Comparison of ENCODE assay signal across 18 mouse cellular contexts in genomic region chr10:108765564-108765963, GRCm38 (mm10).
DNase-seq lines count a peak whose midpoint lies in the region; ATAC-seq and TF ChIP-seq lines count a peak whose summit lies in the region.
"Had no signal": no experiment of that assay in that cellular context is flagged by ENCODE, and none has a peak within 500 bp of the region (broad histone marks: within the 10 kb centered on the region; RNA-seq: fewer than 3 reads in every experiment).

No protein-coding gene starts in this region.

- TF ChIP-seq POLR2A in cerebellum, adult 2 months (IDR thresholded peaks at IDR 0.05; ENCODE audit: borderline replicate concordance, insufficient read depth, low read length), result no peak

- peak; percentile 7 for DNase-seq in embryonic facial prominence, embryonic 14.5 days (ENCODE audit: low spot score)
- no peak for DNase-seq in embryonic facial prominence, embryonic 10.5 days (ENCODE audit: low spot score)
- DNase-seq in left cerebral cortex, postnatal 4 days, result peak; percentile 67
- DNase-seq in left cerebral cortex, adult 11 months (ENCODE audit: low spot score), result no peak
- DNase-seq in cerebellum, adult 2 months, result peak; percentile 66 to 80
- DNase-seq in retina, embryonic 14.5 days (ENCODE audit: low spot score), result peak; percentile 40
- no peak for DNase-seq in embryo, embryonic 10.5 days (ENCODE audit: low spot score)
- DNase-seq in thymus, postnatal 10 days (ENCODE audit: low spot score in 2 of 2), result no peak
- DNase-seq: gastrocnemius, postnatal 10 days; heart, adult 2 months; thymus, adult 2 months had no signal

- ATAC-seq in embryonic facial prominence, embryonic 14.5 days (ENCODE audit: low read depth), result no peak
- ATAC-seq: CD4-positive, CD25-positive, alpha-beta regulatory T cell, adult 4 months; intestine, embryonic 16.5 days had no signal

- no peaks in the 10 kb centered on the region for H3K4me1 ChIP-seq in embryonic facial prominence, embryonic 14.5 days (ENCODE audit: control insufficient read depth, insufficient read depth, low read length)
- H3K4me1 ChIP-seq in embryonic facial prominence, embryonic 10.5 days, result peaks cover 2% of the 10 kb centered on the region; the same call in 1 of the 2 replicates
- peaks cover 11% of the 10 kb centered on the region for H3K4me1 ChIP-seq in cerebellum, adult 2 months (ENCODE audit: control insufficient read depth, insufficient read depth, low read length)
- H3K4me1 ChIP-seq: embryonic facial prominence, embryonic 12.5 days; heart, embryonic 15.5 days; limb, embryonic 12.5 days; liver, embryonic 15.5 days had no signal

- no peak overlapping the region for H3K4me3 ChIP-seq in embryonic facial prominence, embryonic 14.5 days (ENCODE audit: low read depth, low read length)
- no peak overlapping the region for H3K4me3 ChIP-seq in embryonic facial prominence, embryonic 10.5 days
- H3K4me3 ChIP-seq in cerebellum, adult 2 months (replicated peaks; ENCODE audit: insufficient read depth, low read depth, low read length), result no peak overlapping the region
- H3K4me3 ChIP-seq: embryonic facial prominence, embryonic 12.5 days; heart, adult 2 months; heart, embryonic 15.5 days; limb, embryonic 12.5 days; liver, embryonic 15.5 days had no signal

- no peaks in the 10 kb centered on the region for H3K9me3 ChIP-seq in embryonic facial prominence, embryonic 14.5 days (ENCODE audit: control insufficient read depth, low read length)
- no peaks in the 10 kb centered on the region for H3K9me3 ChIP-seq in embryonic facial prominence, embryonic 10.5 days
- H3K9me3 ChIP-seq: embryonic facial prominence, embryonic 12.5 days; G1E; heart, embryonic 15.5 days; limb, embryonic 12.5 days; liver, embryonic 15.5 days had no signal

- no peak for TF ChIP-seq CTCF in cerebellum, adult 2 months (IDR thresholded peaks at IDR 0.05; ENCODE audit: borderline replicate concordance, insufficient read depth, low read depth, low read length)

- H3K27me3 ChIP-seq in embryonic facial prominence, embryonic 14.5 days (replicated peaks; ENCODE audit: control insufficient read depth, insufficient read depth, low read length), result no peaks in the 10 kb centered on the region
- H3K27me3 ChIP-seq in embryonic facial prominence, embryonic 10.5 days (replicated peaks; ENCODE audit: low read depth, poor library complexity, severe bottlenecking), result no peaks in the 10 kb centered on the region
- H3K27me3 ChIP-seq in cerebellum, adult 2 months (ENCODE audit: control insufficient read depth, insufficient read depth, low read length), result no peaks in the 10 kb centered on the region
- H3K27me3 ChIP-seq: embryonic facial prominence, embryonic 12.5 days; heart, embryonic 15.5 days; limb, embryonic 12.5 days; liver, embryonic 15.5 days had no signal

- H3K27ac ChIP-seq in embryonic facial prominence, embryonic 14.5 days (replicated peaks; ENCODE audit: low read depth, low read length), result no peak overlapping the region
- no peak overlapping the region for H3K27ac ChIP-seq in embryonic facial prominence, embryonic 10.5 days (replicated peaks)
- no peak overlapping the region for H3K27ac ChIP-seq in cerebellum, adult 2 months (ENCODE audit: insufficient read depth, low read length)
- H3K27ac ChIP-seq: embryonic facial prominence, embryonic 12.5 days; heart, adult 2 months; heart, embryonic 15.5 days; limb, embryonic 12.5 days; liver, embryonic 15.5 days had no signal

- H3K9ac ChIP-seq in embryonic facial prominence, embryonic 14.5 days (ENCODE audit: low read depth, low read length), result no peak overlapping the region
- H3K9ac ChIP-seq: embryonic facial prominence, embryonic 12.5 days; heart, embryonic 15.5 days; limb, embryonic 12.5 days; liver, embryonic 15.5 days had no signal

- intact Hi-C loops in left cerebral cortex, postnatal 4 days (cut with DNase I), result no loop called here

- H3K36me3 ChIP-seq in embryonic facial prominence, embryonic 14.5 days (ENCODE audit: control insufficient read depth, insufficient read depth, low read length), result no peaks in the 10 kb centered on the region
- no peaks in the 10 kb centered on the region for H3K36me3 ChIP-seq in embryonic facial prominence, embryonic 10.5 days (replicated peaks)
- H3K36me3 ChIP-seq: embryonic facial prominence, embryonic 12.5 days; G1E; heart, embryonic 15.5 days; limb, embryonic 12.5 days; liver, embryonic 15.5 days had no signal

- no peak overlapping the region for H3K4me2 ChIP-seq in embryonic facial prominence, embryonic 14.5 days (ENCODE audit: low read depth, low read length)
- H3K4me2 ChIP-seq: embryonic facial prominence, embryonic 12.5 days; heart, embryonic 15.5 days; limb, embryonic 12.5 days; liver, embryonic 15.5 days had no signal

Comparison
In these comparisons a context has a peak if more than half of its experiments do, and no peak if none do; other contexts are left out.
1. DNase-seq: peak in embryonic facial prominence, embryonic 14.5 days (single experiment), left cerebral cortex, postnatal 4 days (single experiment), cerebellum, adult 2 months (2 of 2) and retina, embryonic 14.5 days (single experiment); none in embryonic facial prominence, embryonic 10.5 days (single experiment), left cerebral cortex, adult 11 months (single experiment), embryo, embryonic 10.5 days (single experiment) and thymus, postnatal 10 days (0 of 2).